Mouse (Mus musculus): ENCODE results near the gene Arid1a. TPM values are rescaled to one million over a fixed set of nuclear protein-coding genes. Genes with fewer than 3 reads are reported as not detected.

Gene Arid1a
- polyA plus RNA-seq, 1 experiment = 29.1 TPM

DNA sequence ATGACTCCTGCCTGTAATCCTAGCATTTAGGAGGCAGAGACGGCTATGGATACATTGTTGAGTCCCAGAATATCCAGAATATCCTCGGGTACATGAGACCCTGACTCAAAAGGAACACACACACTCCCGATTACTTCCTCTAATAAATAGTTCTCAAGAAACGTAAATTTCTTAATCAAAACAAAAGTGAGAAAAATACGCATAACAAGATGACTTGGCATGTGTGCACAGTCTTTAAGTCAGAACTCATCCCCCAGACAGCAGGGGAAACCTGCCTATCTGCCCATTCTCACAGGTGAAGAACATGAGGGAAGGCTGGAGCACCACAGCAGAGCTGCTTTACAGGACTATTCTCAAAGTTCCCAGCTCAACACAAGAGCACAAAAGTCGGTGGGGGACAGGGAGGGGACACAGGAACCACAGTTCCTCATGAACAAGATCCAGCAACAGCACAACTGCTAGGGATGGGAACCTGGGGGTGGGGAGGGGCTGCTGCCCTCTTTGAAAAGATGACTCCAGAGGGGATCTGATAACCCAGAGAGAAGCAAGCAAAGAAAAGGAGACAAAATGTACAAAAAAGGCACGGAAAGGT, 6.3 kb downstream of the Arid1a start:
- no peaks in the 10 kb centered on the region for H3K27me3 ChIP-seq (replicated peaks)
- H3K4me3 ChIP-seq (replicated peaks) = peak overlapping the region; percentile 94
- peaks cover 59% of the 10 kb centered on the region for H3K4me1 ChIP-seq
- H3K9me3 ChIP-seq = no peaks in the 10 kb centered on the region
- peaks cover 37% of the 10 kb centered on the region for H3K36me3 ChIP-seq (replicated peaks; ENCODE audit: low read length)
- no peak for TF ChIP-seq GATA1 (IDR thresholded peaks at IDR 0.05; ENCODE audit: borderline replicate concordance, low read length)
- TF ChIP-seq FLI1 (IDR thresholded peaks at IDR 0.05; ENCODE audit: low read length) = no peak

GRCm38 (mm10) chr4:133735282-133735681, 21.3 kb downstream of the Arid1a start:
- Histone ChIP-seq H3K36me3 (replicated peaks; ENCODE audit: low read length) (peaks cover 82% of the 10 kb centered on the region), H3K9me3 (no peaks in the 10 kb centered on the region), H3K4me3 (replicated peaks) (no peak overlapping the region), H3K27me3 (replicated peaks) (no peaks in the 10 kb centered on the region), H3K4me1 (peaks cover 89% of the 10 kb centered on the region)
- no peak for TF ChIP-seq FLI1 (IDR thresholded peaks at IDR 0.05; ENCODE audit: low read length)
- TF ChIP-seq GATA1 (IDR thresholded peaks at IDR 0.05; ENCODE audit: borderline replicate concordance, low read length) = no peak

GRCm38 (mm10) chr4:133730122-133730521, 26.4 kb downstream of the Arid1a start:
- H3K9me3 ChIP-seq = no peaks in the 10 kb centered on the region
- H3K27me3 ChIP-seq (replicated peaks) = no peaks in the 10 kb centered on the region
- no peak for TF ChIP-seq FLI1 (IDR thresholded peaks at IDR 0.05; ENCODE audit: low read length)
- TF ChIP-seq GATA1 (IDR thresholded peaks at IDR 0.05; ENCODE audit: borderline replicate concordance, low read length) = no peak
- peak overlapping the region; percentile 89 for H3K4me3 ChIP-seq (replicated peaks)
- H3K36me3 ChIP-seq (replicated peaks; ENCODE audit: low read length) = peaks cover 65% of the 10 kb centered on the region
- peaks cover 99% of the 10 kb centered on the region for H3K4me1 ChIP-seq

GRCm38 (mm10) chr4:133729541-133730093, 27.0 kb downstream of the Arid1a start:
- Histone ChIP-seq H3K36me3 (replicated peaks; ENCODE audit: low read length) (peaks cover 65% of the 10 kb centered on the region), H3K4me1 (peaks cover 99% of the 10 kb centered on the region)
- no peak for TF ChIP-seq FLI1 (IDR thresholded peaks at IDR 0.05; ENCODE audit: low read length)
- no peak for TF ChIP-seq GATA1 (IDR thresholded peaks at IDR 0.05; ENCODE audit: borderline replicate concordance, low read length)

DNA sequence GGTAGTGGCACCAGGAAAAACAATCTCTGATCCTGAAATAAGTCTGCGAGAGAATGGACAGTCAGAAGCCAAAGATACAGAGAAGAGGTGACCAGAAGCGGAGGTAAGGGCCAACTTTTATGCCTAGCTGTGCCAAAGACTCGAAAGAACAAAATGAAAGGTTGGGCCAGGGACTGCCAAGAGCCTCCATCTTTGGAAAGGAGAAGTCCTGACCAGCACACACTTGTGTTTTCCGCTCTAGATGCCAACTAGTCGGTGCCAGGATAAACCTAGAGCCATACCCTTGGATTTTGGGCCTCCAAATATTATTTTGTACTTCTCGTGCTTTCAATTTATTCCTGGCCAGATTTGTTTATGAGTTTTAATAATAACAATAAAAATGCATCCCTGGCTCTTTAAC, 27.6 kb downstream of the Arid1a start:
- Histone ChIP-seq H3K4me1 (peaks cover 93% of the 10 kb centered on the region), H3K36me3 (replicated peaks; ENCODE audit: low read length) (peaks cover 64% of the 10 kb centered on the region), H3K9me3 (no peaks in the 10 kb centered on the region), H3K4me3 (replicated peaks) (peak overlapping the region; percentile 89), H3K27me3 (replicated peaks) (no peaks in the 10 kb centered on the region)
- TF ChIP-seq FLI1 (IDR thresholded peaks at IDR 0.05; ENCODE audit: low read length) = no peak
- no peak for TF ChIP-seq GATA1 (IDR thresholded peaks at IDR 0.05; ENCODE audit: borderline replicate concordance, low read length)

More at GRCm38 (mm10) chr4:133729541-133730093, 27.0 kb downstream of the Arid1a start:
- Histone ChIP-seq H3K9me3 (no peaks in the 10 kb centered on the region), H3K27me3 (replicated peaks) (no peaks in the 10 kb centered on the region), H3K4me3 (replicated peaks) (peak overlapping the region; percentile 89)

DNA sequence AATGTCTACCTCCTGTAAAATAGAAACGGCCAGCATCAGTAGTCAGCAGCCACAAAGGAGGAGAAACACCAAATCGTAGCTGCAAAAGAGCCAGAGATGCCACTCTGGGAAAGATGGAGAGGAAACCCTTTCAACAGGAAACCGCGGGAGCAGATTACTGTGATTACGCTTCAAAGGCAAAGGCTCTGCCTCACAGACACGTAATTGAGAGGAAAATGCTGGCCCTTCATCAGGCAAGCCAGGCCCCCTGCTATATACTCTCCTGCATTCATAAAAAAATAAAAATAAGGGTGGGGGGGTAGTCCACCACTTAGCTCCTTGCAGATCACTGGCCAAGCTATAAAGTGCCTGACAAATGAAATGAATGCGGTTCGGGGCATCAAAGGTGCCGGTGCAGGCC, 28.3 kb downstream of the Arid1a start:
- Histone ChIP-seq H3K27me3 (replicated peaks) (no peaks in the 10 kb centered on the region), H3K4me3 (replicated peaks) (peak overlapping the region; percentile 53), H3K9me3 (no peaks in the 10 kb centered on the region), H3K4me1 (peaks cover 85% of the 10 kb centered on the region), H3K36me3 (replicated peaks; ENCODE audit: low read length) (peaks cover 63% of the 10 kb centered on the region)
- TF ChIP-seq FLI1 (IDR thresholded peaks at IDR 0.05; ENCODE audit: low read length) = no peak
- no peak for TF ChIP-seq GATA1 (IDR thresholded peaks at IDR 0.05; ENCODE audit: borderline replicate concordance, low read length)

DNA sequence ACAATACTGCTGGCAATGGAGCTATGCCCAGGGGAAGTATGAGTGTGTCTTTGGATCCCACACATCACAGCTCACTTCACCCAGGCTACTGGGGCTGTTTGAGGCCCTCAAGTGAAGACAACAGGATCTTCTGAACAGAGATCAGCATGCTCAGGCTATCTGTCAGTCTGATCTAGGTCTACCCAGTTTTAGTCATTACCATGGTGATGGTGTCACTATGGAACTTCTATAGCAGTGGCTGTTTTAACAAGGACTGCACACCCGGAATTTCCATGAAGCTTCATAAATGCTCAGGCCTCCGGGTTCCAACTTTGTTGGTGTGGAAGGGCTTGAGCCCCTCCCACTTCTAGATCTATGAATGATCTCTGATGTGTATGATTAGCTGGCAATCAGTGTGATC, 30.9 kb downstream of the Arid1a start:
- Histone ChIP-seq H3K27me3 (replicated peaks) (no peaks in the 10 kb centered on the region), H3K9me3 (no peaks in the 10 kb centered on the region), H3K4me3 (replicated peaks) (no peak overlapping the region), H3K36me3 (replicated peaks; ENCODE audit: low read length) (peaks cover 70% of the 10 kb centered on the region), H3K4me1 (peaks cover 69% of the 10 kb centered on the region)
- TF ChIP-seq GATA1 (IDR thresholded peaks at IDR 0.05; ENCODE audit: borderline replicate concordance, low read length) = no peak
- TF ChIP-seq FLI1 (IDR thresholded peaks at IDR 0.05; ENCODE audit: low read length) = no peak

DNA sequence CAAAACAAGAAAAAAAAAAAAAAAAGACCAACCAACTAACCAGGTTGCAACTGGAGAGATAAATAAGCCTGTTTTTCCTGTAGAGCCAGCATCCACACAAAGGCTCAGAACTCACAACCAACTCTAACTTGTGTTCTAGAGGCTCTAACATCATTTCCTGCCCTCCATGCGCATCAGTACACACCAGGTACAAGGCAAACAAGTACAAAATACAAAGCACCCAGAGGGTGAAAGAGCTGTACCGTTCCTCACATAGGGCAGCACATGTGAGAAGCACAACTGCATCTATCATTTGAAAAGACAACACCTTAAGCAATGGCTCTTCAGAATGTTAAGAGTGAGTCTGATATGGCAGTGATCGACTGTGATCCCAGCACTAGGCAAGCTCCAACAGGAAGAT, 36.8 kb downstream of the Arid1a start:
- peaks cover 53% of the 10 kb centered on the region for H3K4me1 ChIP-seq
- no peaks in the 10 kb centered on the region for H3K9me3 ChIP-seq
- H3K4me3 ChIP-seq (replicated peaks) = no peak overlapping the region
- TF ChIP-seq GATA1 (IDR thresholded peaks at IDR 0.05; ENCODE audit: borderline replicate concordance, low read length) (no peak), FLI1 (IDR thresholded peaks at IDR 0.05; ENCODE audit: low read length) (no peak)
- H3K27me3 ChIP-seq (replicated peaks) = no peaks in the 10 kb centered on the region
- H3K36me3 ChIP-seq (replicated peaks; ENCODE audit: low read length) = peaks cover 97% of the 10 kb centered on the region

DNA sequence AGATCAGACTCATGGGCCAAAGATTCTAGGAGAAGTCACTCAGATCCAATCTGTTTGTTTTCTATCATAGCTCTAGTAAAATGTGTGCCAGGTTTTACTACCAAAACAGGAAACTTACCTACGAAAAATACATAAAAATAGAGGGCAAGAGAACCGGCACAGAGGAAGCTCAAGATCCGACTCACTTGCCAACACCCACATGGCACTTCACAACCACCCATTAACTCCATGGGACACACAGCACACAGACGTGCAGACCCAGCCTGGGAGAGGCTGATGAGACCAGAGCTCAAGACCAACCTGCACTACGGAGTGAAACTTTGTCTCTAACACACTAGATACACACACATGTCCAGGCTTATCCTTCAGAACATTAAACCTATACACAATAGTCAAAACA, 43.8 kb downstream of the Arid1a start:
- H3K9me3 ChIP-seq = no peaks in the 10 kb centered on the region
- no peaks in the 10 kb centered on the region for H3K27me3 ChIP-seq (replicated peaks)
- peaks cover 77% of the 10 kb centered on the region for H3K4me1 ChIP-seq
- no peak overlapping the region for H3K4me3 ChIP-seq (replicated peaks)
- TF ChIP-seq GATA1 (IDR thresholded peaks at IDR 0.05; ENCODE audit: borderline replicate concordance, low read length) (no peak), FLI1 (IDR thresholded peaks at IDR 0.05; ENCODE audit: low read length) (no peak)
- peaks cover 94% of the 10 kb centered on the region for H3K36me3 ChIP-seq (replicated peaks; ENCODE audit: low read length)

DNA sequence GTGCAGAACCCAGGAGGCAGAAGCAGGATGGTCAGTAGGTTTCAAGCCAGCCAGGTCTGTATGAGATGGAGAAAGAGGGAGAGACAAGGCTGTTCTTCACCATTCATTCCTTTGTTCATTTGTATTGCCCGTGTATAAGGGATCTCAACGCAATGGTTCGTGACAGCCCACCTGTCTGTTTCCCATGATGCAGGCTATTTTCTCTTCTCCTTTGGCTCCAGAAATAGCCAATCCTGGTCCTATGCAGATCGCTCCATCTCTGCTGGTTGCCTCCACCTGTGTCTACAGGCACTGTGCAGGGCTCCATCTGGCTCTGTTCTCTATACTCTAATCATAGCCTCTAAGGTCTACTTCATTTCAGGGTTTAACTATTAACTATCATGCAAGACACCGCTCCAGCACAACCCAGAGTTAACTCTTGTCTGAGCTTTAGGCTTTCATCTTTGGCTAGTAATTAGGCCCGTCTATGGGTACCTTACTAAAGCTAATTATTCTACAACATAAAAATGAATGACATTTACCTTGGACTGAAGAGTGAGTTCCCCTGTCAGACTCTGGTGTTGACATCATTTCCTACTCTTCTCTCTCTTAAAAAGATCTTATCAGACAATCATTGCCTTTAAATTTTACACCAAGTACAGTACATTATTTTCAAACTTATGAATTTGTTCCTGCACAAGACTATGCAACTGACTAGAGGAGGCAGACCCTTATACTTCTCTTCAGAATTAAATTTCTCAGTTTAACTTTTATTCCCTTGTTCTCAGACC, 45.1 kb downstream of the Arid1a start:
- Histone ChIP-seq H3K4me3 (replicated peaks) (no peak overlapping the region), H3K9me3 (no peaks in the 10 kb centered on the region), H3K36me3 (replicated peaks; ENCODE audit: low read length) (peaks cover 88% of the 10 kb centered on the region), H3K27me3 (replicated peaks) (no peaks in the 10 kb centered on the region), H3K4me1 (peaks cover 82% of the 10 kb centered on the region)
- TF ChIP-seq GATA1 (IDR thresholded peaks at IDR 0.05; ENCODE audit: borderline replicate concordance, low read length) (no peak), FLI1 (IDR thresholded peaks at IDR 0.05; ENCODE audit: low read length) (no peak)

Measured in megakaryocyte, embryonic 14.5 days (primary cell).